In genomic region chr15:85732604-85732968, GRCm38 (mm10) we compare ENCODE assay signal across 32 mouse cellular contexts. TPM values are rescaled to one million over a fixed set of nuclear protein-coding genes. Genes with fewer than 3 reads are reported as not detected.
DNase-seq lines count a peak whose midpoint lies in the region; ATAC-seq and TF ChIP-seq lines count a peak whose summit lies in the region.
"Had no signal": no experiment of that assay in that cellular context is flagged by ENCODE, and none has a peak within 500 bp of the region (broad histone marks: within the 10 kb centered on the region; RNA-seq: fewer than 3 reads in every experiment).

No protein-coding gene starts in this region.

- H3K9ac ChIP-seq in kidney, embryonic 16.5 days (replicated peaks; ENCODE audit: low read length), result no peak overlapping the region
- H3K9ac ChIP-seq: embryonic facial prominence, embryonic 12.5 days; hindbrain, embryonic 12.5 days; intestine, embryonic 15.5 days; neural tube, embryonic 15.5 days had no signal

- ATAC-seq in kidney, embryonic 16.5 days (ENCODE audit: low FRiP score, low TSS enrichment), result no peak
- ATAC-seq: forebrain, embryonic 14.5 days; hindbrain, postnatal 0 days; intestine, embryonic 15.5 days; Patski had no signal

- no peak for TF ChIP-seq CTCF in small intestine, adult 2 months (IDR thresholded peaks at IDR 0.05; ENCODE audit: extremely low read depth, insufficient read length, insufficient replicate concordance, low read depth, low read length)

- H3K27ac ChIP-seq in kidney, embryonic 16.5 days (ENCODE audit: low read length), result no peak overlapping the region
- H3K27ac ChIP-seq in brown adipose tissue, adult 24 weeks (replicated peaks; ENCODE audit: low read depth, low read length), result peak overlapping the region; percentile 54; the same call in 1 of the 2 replicates
- peak overlapping the region; percentile 21; the same call in 1 of the 2 replicates for H3K27ac ChIP-seq in small intestine, adult 2 months (ENCODE audit: insufficient read depth, low read depth, low read length)
- H3K27ac ChIP-seq: embryonic facial prominence, embryonic 12.5 days; hindbrain, embryonic 12.5 days; hindbrain, postnatal 0 days; intestine, embryonic 15.5 days; macrophage; neural tube, embryonic 15.5 days had no signal

- no peak for TF ChIP-seq POLR2A in small intestine, adult 2 months (IDR thresholded peaks at IDR 0.05; ENCODE audit: low read depth, low read length)

- no peaks in the 10 kb centered on the region for H3K9me3 ChIP-seq in kidney, embryonic 16.5 days (ENCODE audit: low read length)
- H3K9me3 ChIP-seq: embryonic facial prominence, embryonic 12.5 days; hindbrain, embryonic 12.5 days; intestine, embryonic 15.5 days; neural tube, embryonic 15.5 days had no signal

- no peak overlapping the region for H3K4me2 ChIP-seq in kidney, embryonic 16.5 days (replicated peaks; ENCODE audit: low read depth, low read length)
- H3K4me2 ChIP-seq: embryonic facial prominence, embryonic 12.5 days; heart, embryonic 11.5 days; hindbrain, embryonic 12.5 days; intestine, embryonic 15.5 days; neural tube, embryonic 15.5 days had no signal

- WGBS in kidney, embryonic 16.5 days, result 72% methylated on average over 5 of the region's 5 CpGs
- 70% methylated on average over 5 of the region's 5 CpGs for WGBS in small intestine, adult 2 months

- peak; percentile 82 for DNase-seq in kidney, adult 18-20 months
- peak; percentile 68 for DNase-seq in kidney, postnatal 10 days
- no peak for DNase-seq in left cerebral cortex, adult 18-20 months (ENCODE audit: low spot score in 2 of 2)
- DNase-seq in layer of hippocampus, postnatal 25 days (ENCODE audit: extremely low spot score in 1 of 2, low spot score in 1 of 2), result no peak
- DNase-seq: adrenal gland, postnatal 10 days; cerebellum, adult 11 months; cerebellum, adult 9-11 months; embryo, embryonic 11 days; gastrocnemius, postnatal 25 days; heart, adult 18-20 months; heart, postnatal 36 days; layer of hippocampus, adult 9-11 months; left cerebral cortex, postnatal 4 days; lung, adult 2 months; lung, postnatal 10 days; midbrain, embryonic 14.5 days; retina, postnatal 1 day; right cerebral cortex, postnatal 25 days; spleen, adult 18-20 months; thymus, postnatal 25 days had no signal

- no peak overlapping the region for H3K4me3 ChIP-seq in kidney, embryonic 16.5 days (ENCODE audit: low read length)
- no peak overlapping the region for H3K4me3 ChIP-seq in brown adipose tissue, adult 24 weeks (ENCODE audit: insufficient read depth, low read depth, low read length)
- no peak overlapping the region for H3K4me3 ChIP-seq in small intestine, adult 2 months (ENCODE audit: low read depth, low read length)
- H3K4me3 ChIP-seq: embryonic facial prominence, embryonic 12.5 days; hindbrain, embryonic 12.5 days; intestine, embryonic 15.5 days; neural tube, embryonic 15.5 days had no signal

- peaks cover 48% of the 10 kb centered on the region for H3K27me3 ChIP-seq in kidney, embryonic 16.5 days (ENCODE audit: insufficient read depth, low read length)
- no peaks in the 10 kb centered on the region for H3K27me3 ChIP-seq in small intestine, adult 2 months (ENCODE audit: control insufficient read depth, insufficient read depth, low read length)
- H3K27me3 ChIP-seq: Patski had no signal

- no peaks in the 10 kb centered on the region for H3K36me3 ChIP-seq in kidney, embryonic 16.5 days (ENCODE audit: insufficient read depth, low read length)
- no peaks in the 10 kb centered on the region for H3K36me3 ChIP-seq in small intestine, adult 2 months (ENCODE audit: control insufficient read depth, insufficient read depth, low read length)
- H3K36me3 ChIP-seq: embryonic facial prominence, embryonic 12.5 days; hindbrain, embryonic 12.5 days; intestine, embryonic 15.5 days; neural tube, embryonic 15.5 days had no signal

- H3K4me1 ChIP-seq in kidney, embryonic 16.5 days (ENCODE audit: insufficient read depth, low read length), result peaks cover 10% of the 10 kb centered on the region; the same call in 1 of the 2 replicates
- peaks cover 5% of the 10 kb centered on the region; the same call in 1 of the 2 replicates for H3K4me1 ChIP-seq in brown adipose tissue, adult 24 weeks (ENCODE audit: control insufficient read depth, insufficient read depth, insufficient read length, low read length)
- peaks cover 17% of the 10 kb centered on the region for H3K4me1 ChIP-seq in small intestine, adult 2 months (ENCODE audit: control insufficient read depth, insufficient read depth, insufficient read length, low read length)

RNA-seq across cellular contexts. Expression of gene Ppara, which starts 2.2 kb away (rescaled TPM):
- 5.1 and 5.9 TPM in 2 replicates for polyA plus RNA-seq in kidney, embryonic 16.5 days (2015; fragmentation: Nextera tagmentation; extraction: Ambion mirVana)
- 53.5 and 108 TPM in 2 replicates for polyA plus RNA-seq in brown adipose tissue, adult 24 weeks (2012; ENCODE audit: insufficient read depth, insufficient read length, missing spikeins)
- 3.7 and 7.2 TPM in 2 replicates for polyA plus RNA-seq in small intestine, adult 2 months (2012; rRNA removed)
- total RNA-seq in left cerebral cortex, adult 18-20 months (2021), result 1 to 10 TPM; 3.2 to 4.1 TPM
- 1 to 10 TPM; 3.1 to 3.3 TPM for total RNA-seq in layer of hippocampus, postnatal 25 days (2021)
- polyA plus RNA-seq: macrophage had no signal

Comparison
In these comparisons a context has a peak if more than half of its experiments do, and no peak if none do; other contexts are left out.
1. DNase-seq: peak in kidney, adult 18-20 months (single experiment) and kidney, postnatal 10 days (single experiment); none in left cerebral cortex, adult 18-20 months (0 of 2) and layer of hippocampus, postnatal 25 days (0 of 2).